Mouse (Mus musculus): ENCODE results near the gene Elmo1.

The Elmo1 gene

DNA sequence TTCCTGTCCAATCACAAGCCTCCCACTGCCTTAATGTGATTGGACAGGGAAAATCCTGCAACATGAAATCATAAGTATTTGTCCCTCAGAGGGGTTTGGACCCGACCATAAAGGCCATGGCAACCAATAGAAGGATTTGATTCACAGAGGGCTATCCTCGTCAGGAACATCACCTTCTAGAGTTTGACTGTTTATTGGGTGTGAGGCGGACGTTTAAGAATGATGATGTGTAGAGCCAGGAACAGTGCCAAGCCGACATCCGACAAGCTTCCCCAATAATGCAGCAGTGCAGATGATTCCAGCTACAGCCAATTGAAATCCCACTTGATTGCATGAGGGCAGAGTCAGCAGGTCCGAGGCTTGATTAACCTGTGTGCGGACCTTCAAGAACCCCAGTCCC, 288.5 kb downstream of the Elmo1 start:
- no peak for DNase-seq (ENCODE audit: low spot score in 2 of 2)

DNA sequence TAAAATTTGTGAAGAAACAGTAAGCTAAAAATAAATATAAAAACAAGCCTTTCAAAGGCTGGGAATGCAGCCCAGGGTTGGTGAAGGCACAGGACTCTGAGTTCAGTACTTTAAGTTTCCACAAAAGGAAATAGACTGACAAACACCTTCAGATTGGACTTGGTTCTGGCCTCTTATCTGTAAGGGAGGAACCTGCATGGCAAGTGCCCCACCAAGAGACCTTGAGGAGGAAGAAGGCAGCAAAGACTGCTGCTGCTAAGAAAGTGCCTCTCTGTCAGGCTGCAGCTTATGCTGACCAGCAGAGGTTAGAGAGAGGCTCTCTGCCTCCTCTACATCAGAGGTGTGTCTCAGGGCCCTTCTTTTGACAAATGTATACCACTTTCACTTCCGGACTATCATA, 293.5 kb downstream of the Elmo1 start:
- no peak for DNase-seq (ENCODE audit: low spot score in 2 of 2)

GRCm38 (mm10) chr13:20384846-20385245, 294.4 kb downstream of the Elmo1 start:
- no peak for DNase-seq (ENCODE audit: low spot score in 2 of 2)

- no peak for DNase-seq (ENCODE audit: low spot score in 2 of 2)
These were observed 295.0 kb downstream of the Elmo1 start for GRCm38 (mm10) chr13:20385423-20385822.

- no peak for DNase-seq (ENCODE audit: low spot score in 2 of 2)
These were observed 296.2 kb downstream of the Elmo1 start for GRCm38 (mm10) chr13:20386462-20387141.

GRCm38 (mm10) chr13:20392824-20393598, 302.6 kb downstream of the Elmo1 start:
- no peak for DNase-seq (ENCODE audit: low spot score in 2 of 2)

GRCm38 (mm10) chr13:20397744-20398143, 307.3 kb downstream of the Elmo1 start:
- DNase-seq (ENCODE audit: low spot score in 2 of 2), result no peak

DNA sequence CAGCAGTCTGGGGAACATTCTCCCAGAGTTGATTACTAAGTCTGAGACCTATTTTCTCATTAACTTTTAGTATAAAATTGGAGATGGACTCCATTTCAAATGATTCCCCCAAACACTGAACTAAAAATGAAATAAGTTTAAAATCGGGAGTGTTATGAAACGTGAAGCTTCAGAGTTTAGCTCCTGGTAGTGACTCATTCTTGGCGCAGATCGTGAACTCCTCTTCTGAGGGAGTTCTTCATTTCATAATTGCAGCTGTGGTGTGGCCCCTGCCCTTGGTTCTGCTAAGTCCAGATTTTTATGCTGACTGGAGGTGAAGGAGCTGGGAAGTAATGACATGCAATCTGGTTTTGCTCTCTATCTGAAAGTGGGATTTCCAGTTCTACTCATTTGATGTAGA, 307.9 kb downstream of the Elmo1 start:
- no peak for DNase-seq (ENCODE audit: low spot score in 2 of 2)

DNA sequence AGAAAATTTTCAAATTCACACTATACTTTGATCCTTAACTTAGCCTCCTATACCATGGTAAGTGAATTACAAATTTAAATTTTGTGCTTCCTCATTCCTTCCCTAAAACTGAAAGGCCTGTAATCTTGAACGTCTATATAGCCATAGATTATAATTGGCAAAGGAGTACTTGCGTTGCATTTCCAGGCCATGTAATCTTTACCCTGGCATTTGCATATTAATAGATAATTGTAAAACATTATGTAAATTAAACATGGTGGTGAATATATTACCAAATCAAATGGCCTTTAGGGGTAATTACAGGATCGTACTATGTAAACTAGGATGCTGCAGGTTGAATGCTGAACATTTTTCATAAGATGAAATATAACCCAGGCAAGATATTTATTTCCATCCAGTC, 314.1 kb downstream of the Elmo1 start:
- no peak for DNase-seq (ENCODE audit: low spot score in 2 of 2)

DNA sequence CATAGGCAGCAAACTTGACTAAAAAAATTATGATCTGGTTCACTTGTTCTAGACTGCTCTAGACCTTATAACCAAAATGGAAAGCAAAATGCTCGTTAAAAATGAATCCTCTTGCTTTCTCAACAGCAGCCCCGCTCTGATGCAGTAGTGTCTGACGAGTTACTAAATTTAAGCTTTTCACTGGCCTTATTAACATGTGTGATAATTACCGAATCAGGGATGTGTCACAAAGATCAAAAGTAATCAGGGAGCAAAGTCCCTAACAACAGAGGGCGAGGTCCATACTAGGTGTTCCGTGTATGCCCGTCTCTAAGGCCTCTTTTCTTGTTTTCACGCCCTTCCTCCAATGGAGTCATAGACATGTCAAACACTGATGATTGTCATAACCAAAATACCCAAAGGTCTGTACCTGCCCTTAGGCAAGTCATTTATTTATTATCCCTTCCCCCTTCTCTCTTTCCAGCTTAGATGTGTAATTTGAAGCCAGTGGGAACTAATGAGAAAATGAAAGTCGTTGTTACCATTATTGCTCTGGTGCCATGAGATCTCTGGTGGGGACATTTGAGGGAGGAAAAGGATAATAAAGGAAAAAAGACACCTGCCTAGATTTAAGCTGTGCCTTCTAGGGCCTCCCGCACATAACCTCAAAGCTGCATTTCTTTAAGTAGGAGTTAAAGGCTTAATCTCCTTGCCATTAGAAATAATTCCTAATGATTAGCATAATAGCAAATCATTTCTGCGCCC, 316.2 kb downstream of the Elmo1 start:
- no peak for DNase-seq (ENCODE audit: low spot score in 2 of 2)

DNA sequence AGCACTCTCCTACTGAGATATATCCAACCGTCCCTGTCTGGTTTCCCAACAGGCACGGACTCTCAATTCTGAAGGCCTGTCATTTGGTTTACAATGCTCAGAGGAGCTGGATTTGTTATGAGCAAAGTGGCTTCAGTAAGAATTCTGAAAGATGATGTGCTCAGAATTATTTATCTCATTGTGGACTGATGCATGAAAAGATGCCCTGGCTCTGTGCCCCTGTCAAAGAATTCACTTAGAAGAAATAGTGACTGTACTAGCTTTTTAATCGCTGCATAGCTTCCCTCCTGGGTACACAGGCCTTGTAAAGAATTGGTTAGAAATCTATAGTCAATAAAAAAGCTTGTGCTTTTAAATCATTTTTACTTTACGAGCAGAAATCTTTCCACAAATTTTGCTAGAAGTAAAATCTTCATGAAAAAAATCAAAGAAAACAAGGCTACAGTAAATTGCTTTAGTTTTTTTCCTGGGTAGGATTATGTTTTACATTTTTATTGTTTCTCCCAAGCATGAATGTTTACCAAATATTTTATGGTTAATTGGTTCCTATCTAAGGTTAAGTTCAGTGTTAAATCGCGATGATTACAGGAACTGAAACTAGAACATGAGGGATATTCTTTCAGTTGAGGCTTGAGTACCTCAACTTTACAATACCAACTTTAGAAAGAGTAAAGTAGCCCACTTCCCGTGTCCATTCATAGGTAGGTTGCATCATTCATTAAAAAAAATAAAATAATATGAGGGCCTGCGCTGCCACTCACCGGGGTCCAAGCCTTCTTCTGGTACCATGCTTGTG, 320.1 kb downstream of the Elmo1 start:
- DNase-seq (ENCODE audit: low spot score in 2 of 2), result no peak

- no peak for DNase-seq (ENCODE audit: low spot score in 2 of 2)
These were observed 326.6 kb downstream of the Elmo1 start for GRCm38 (mm10) chr13:20416691-20417660.

DNA sequence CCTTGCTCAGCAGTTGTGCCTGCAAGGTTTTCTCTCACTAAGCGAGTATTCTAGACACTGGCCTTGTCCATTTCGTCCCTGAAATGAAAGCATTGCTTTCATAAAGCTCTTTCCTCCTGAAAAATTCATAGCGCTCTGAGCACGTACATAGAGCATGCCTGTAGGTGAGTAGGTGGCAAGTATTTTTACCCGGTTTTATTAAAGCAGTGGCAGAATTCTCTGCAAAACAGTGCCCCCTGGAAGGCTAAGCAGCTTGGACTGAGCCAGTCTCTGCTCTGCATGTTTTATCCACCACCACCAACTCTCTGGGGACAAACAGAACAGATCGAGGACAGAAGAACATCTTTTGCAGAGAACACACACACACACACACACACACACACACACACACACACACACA, 340.6 kb downstream of the Elmo1 start:
- no peak for DNase-seq (ENCODE audit: low spot score in 2 of 2)

DNA sequence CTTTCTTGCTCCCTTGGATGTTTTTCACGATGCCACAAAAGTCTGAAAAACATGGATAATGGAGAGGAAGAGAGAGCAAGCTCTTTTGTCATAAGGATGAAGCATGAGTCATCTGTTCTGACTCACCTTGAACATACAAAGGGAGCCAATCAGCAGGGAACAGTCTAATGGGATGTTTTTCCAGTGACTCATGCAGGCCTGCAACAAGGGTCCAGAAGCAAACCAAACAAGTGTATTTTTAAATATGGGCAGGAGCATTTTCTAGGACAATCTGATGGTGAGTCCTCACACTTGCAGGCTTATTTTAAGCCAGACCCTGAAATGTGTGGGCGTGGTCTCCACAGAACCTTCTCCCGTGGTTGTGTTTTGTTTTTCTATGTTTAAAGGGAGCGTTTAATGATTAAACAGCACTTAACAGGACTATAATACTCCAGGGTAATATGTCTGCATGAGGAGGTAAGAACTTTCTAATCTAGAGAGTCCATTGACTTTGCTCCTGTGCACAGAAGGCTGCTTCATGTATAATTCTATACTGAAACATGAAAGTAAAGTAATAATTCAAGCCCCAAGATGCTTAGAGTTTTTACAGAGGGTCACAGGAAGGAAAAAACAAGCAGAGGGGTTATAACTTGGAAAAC, 342.9 kb downstream of the Elmo1 start:
- DNase-seq (ENCODE audit: low spot score in 2 of 2), result no peak

- no peak for DNase-seq (ENCODE audit: low spot score in 2 of 2)
These were observed 343.7 kb downstream of the Elmo1 start for GRCm38 (mm10) chr13:20434071-20434470.

DNA sequence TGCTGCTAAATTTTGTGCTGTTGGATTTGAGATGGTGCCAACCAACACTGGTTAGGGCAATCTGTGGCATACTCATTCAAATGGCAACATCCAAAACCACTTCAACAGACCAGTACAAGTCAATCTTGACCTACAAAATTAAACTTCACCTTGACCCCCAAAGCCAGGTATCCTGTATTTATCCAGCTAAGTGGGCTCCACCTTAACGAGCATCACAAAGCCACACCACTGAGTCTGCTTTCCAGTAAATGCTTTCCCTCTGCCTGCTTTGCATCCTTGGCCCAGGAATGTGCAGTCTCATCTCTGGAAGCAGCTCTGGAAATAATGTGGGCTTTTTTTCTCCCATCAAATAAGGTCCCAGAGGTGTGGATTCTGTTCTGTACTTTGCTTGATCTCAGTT, 349.1 kb downstream of the Elmo1 start:
- DNase-seq (ENCODE audit: low spot score in 2 of 2), result no peak

GRCm38 (mm10) chr13:20450831-20451353, 360.5 kb downstream of the Elmo1 start:
- DNase-seq (ENCODE audit: low spot score in 2 of 2), result no peak

- DNase-seq (ENCODE audit: low spot score in 2 of 2), result no peak
These were observed 364.0 kb downstream of the Elmo1 start for GRCm38 (mm10) chr13:20454357-20454756.

DNA sequence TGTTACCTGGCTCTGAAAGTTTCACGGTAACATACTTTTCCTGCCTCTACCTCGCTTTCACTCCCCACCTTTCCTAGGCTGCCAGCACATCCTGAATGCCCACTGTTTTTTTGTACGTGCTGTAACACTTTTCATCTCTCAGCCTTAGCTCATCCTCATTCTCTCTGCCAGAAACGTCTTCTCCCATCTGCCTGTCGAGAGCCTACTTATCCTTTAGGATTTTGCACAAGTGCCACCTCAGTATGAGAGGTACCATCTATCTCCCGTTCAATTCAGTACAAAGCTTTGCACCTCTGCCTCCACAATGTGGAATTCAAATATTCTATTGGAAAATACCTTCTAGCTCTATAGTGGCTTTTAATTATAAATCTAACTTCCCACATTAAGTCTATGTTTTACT, 369.7 kb downstream of the Elmo1 start:
- no peak for DNase-seq (ENCODE audit: low spot score in 2 of 2)

DNA sequence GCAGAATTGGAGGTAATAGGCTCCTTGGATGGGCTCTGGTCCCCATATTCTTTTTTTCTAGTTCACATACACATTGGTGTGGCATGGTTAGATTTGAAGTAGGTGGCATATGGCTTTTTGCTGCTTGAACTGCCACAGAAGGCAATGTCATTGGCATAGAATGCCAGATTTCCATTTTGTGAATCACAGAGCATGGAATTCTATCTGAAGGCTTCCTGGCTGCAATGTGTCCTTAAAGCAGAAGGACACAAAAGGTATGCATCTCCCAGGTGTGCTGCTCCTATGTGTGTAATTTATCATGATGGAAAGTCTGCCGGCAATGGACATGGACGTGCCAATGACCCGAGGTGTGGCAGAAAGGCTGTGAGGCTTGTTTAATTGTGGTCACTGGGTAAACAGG, 371.2 kb downstream of the Elmo1 start:
- no peak for DNase-seq (ENCODE audit: low spot score in 2 of 2)
